Mouse (Mus musculus) left cerebral cortex, adult 9 months (tissue): Measurements from ENCODE around the gene Nr4a1.

ENCODE experiments used
- DNase-seq, 2 experiments: peaks; one replicate each; pipeline ENCODE4 v3.0.0; 2022; ENCODE audit warnings: low spot score in 2 of 2

Nr4a1 gene

GRCm38 (mm10) chr15:101312006-101312405 is 57.9 kb downstream of the Nr4a1 start:
- no peak for DNase-seq

GRCm38 (mm10) chr15:101315378-101315777 is 61.3 kb downstream of the Nr4a1 start:
- no peak for DNase-seq

GRCm38 (mm10) chr15:101315832-101316231 is 61.8 kb downstream of the Nr4a1 start:
- peak; percentile 83 to 95 for DNase-seq

- no peak for DNase-seq
These were observed 62.3 kb downstream of the Nr4a1 start for GRCm38 (mm10) chr15:101316279-101316912.

- no peak for DNase-seq
These were observed 63.1 kb downstream of the Nr4a1 start for GRCm38 (mm10) chr15:101316913-101317813.

- DNase-seq = no peak
These were observed 63.9 kb downstream of the Nr4a1 start for GRCm38 (mm10) chr15:101317814-101318500.

GRCm38 (mm10) chr15:101318889-101319765 is 65.1 kb downstream of the Nr4a1 start:
- no peak for DNase-seq

- no peak for DNase-seq
These were observed 66.0 kb downstream of the Nr4a1 start for GRCm38 (mm10) chr15:101320010-101320617.

GRCm38 (mm10) chr15:101320618-101321041 is 66.6 kb downstream of the Nr4a1 start:
- DNase-seq = no peak

- no peak for DNase-seq
These were observed 67.1 kb downstream of the Nr4a1 start for GRCm38 (mm10) chr15:101321126-101321525.

GRCm38 (mm10) chr15:101322106-101322505 is 68.0 kb downstream of the Nr4a1 start:
- DNase-seq = no peak

GRCm38 (mm10) chr15:101322640-101323039 is 68.6 kb downstream of the Nr4a1 start:
- DNase-seq = no peak

GRCm38 (mm10) chr15:101323511-101323910 is 69.4 kb downstream of the Nr4a1 start:
- no peak for DNase-seq
